Mouse (Mus musculus) large intestine, adult 2 months (tissue): ENCODE results near the gene Gm17268. TPM values are rescaled to one million over a fixed set of nuclear protein-coding genes. Genes with fewer than 3 reads are reported as not detected.
A peak's percentile ranks its signal among the peaks of the same experiment; 100 is the strongest.

ENCODE experiments used
- DNase-seq: peaks from one replicate; pipeline ENCODE4 v3.0.0-alpha.2; 2012; ENCODE audit warnings: low read depth, low spot score
- WGBS: fragments of 180-500 bp; shearing (Covaris S2); methylation state at CpG from one replicate; pipeline ENCODE4 v1.1.7; 2018; 5-methylcytosine and 5-hydroxymethylcytosine counted together
- polyA plus RNA-seq: library from polyadenylated mRNA; depleted of rRNA; stranded (reverse); fragments of >200 nt; gene quantifications from 2 replicates; pipeline ENCODE4 v1.2.3, GENCODE M21; 2012; rRNA removed

The Gm17268 gene
- polyA plus RNA-seq, 1 experiment: not detected

DNA sequence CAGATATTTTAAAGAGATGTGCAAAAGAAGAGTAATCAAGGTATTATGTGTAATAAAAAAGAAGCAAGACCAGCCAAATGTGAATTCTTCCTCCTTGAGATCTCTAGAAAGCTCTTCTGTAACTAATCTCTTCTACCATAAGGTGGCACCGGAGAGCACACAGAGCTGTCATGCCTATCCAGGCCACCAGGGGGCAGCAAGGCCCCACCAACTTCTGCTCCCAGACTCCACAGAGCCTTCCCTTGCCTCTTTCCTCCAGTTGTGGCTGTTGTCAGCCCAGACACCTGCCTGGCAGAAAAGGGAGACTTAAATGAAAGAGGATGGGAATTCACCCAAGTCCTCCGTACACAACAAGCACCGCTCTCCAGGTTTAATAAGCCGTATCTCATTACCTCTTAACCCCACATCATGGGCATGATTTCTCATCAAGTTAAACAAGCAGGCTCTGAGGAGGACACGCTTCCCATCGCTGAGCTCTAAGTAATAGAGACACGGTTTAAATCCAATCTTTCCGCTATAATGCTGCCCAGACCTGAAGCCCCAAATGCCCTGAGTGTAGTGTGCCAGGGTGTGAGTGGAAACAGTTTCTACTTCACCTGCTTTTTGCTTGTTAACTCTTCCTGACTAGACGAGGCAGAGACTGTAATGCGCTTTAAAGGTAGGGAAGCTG lies 42.1 kb downstream of the Gm17268 start:
- peak; percentile 16 for DNase-seq
- 74% methylated on average over 10 of the region's 10 CpGs for whole genome bisulfite sequencing

DNA sequence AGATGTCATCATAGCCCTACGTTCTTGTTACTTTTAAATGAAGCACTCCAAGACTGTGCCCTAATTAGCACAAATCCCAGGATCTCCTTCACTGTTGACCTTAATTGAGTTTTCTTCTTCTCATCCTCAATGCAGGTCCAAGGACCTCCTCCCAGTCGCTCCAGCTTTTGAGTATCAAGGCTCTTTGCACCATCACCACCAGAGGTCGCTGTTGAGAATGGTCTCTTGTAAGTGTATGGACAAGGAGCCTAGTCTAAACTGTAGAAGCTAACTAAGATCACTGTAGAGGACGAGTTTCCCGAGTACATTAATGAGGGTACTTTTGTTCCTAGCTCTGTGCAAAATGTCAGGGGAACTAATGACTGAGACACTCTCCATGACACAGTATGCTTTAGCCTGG lies 55.2 kb downstream of the Gm17268 start:
- 35% methylated on average over 5 of the region's 5 CpGs for WGBS
- DNase-seq: peak; percentile 7

DNA sequence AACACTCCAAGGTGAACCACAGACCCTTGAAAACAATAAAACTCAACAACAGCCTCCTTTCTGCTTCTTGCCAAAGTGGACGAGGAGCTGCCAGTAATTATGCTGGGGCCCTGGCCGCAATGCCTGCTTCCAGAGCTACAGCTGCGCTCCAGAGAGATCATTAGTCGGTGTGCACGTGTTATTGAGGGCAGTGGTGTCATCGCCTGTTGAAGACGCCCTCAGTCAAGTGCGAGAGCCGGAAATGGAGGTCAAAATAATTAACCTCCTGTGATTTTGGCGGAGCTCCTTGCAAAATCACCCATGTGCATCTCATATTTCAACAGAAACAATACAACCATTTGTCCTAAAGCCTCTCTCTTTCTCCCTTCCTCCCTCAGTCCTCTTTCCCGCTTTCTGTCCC lies 56.2 kb downstream of the Gm17268 start:
- 56% methylated on average over 11 of the region's 11 CpGs for WGBS
- DNase-seq: no peak

Other genes with a start within 250 kb of the Gm17268 start
- 0.03 TPM in 1 of 2 replicates, not detected in the other for gene 5530401A14Rik, start 177.9 kb downstream of the Gm17268 start, polyA plus RNA-seq
- 0.84 and 1.0 TPM in 2 replicates for gene Asic2, start 70.1 kb downstream of the Gm17268 start, polyA plus RNA-seq
- 2.6 and 3.1 TPM in 2 replicates for gene Ccl2, start 3.0 kb downstream of the Gm17268 start, polyA plus RNA-seq
- 0.86 and 1.2 TPM in 2 replicates for gene Ccl7, start 7.2 kb upstream of the Gm17268 start, polyA plus RNA-seq
- 14.8 and 26.6 TPM in 2 replicates for gene Ccl11, start 19.3 kb upstream of the Gm17268 start, polyA plus RNA-seq
- 4.3 and 6.0 TPM in 2 replicates for gene Ccl12, start 63.3 kb upstream of the Gm17268 start, polyA plus RNA-seq
- gene Ccl8, start 76.6 kb upstream of the Gm17268 start, polyA plus RNA-seq: 21.2 and 22.4 TPM in 2 replicates